Mouse (Mus musculus) small intestine, adult 2 months (tissue): ENCODE results near the gene Erap1.

Experiments used
- CTCF ChIP-seq: fragments of 200-500 bp; IDR thresholded peaks from 2 replicates; pipeline ENCODE4 v1.5.1; 2012; ENCODE audit warnings: low read depth, mild to moderate bottlenecking, control low read depth, inconsistent platforms, low read length, moderate library complexity, mixed read lengths; ENCODE audit not compliant: insufficient replicate concordance, insufficient read length; ENCODE audit errors: extremely low read depth
- POLR2A ChIP-seq: fragments of 200-500 bp; IDR thresholded peaks from 2 replicates; pipeline ENCODE4 v1.6.1; 2012; ENCODE audit warnings: low read depth, mild to moderate bottlenecking, control low read depth, inconsistent platforms, low read length, moderate library complexity

GRCm38 (mm10) chr13:74632327-74632726 is 7.0 kb upstream of the Erap1 start:
- no peak for TF ChIP-seq CTCF
- TF ChIP-seq POLR2A, result no peak
